Mouse (Mus musculus): Measurements from ENCODE around the gene Ripor3.

DNA sequence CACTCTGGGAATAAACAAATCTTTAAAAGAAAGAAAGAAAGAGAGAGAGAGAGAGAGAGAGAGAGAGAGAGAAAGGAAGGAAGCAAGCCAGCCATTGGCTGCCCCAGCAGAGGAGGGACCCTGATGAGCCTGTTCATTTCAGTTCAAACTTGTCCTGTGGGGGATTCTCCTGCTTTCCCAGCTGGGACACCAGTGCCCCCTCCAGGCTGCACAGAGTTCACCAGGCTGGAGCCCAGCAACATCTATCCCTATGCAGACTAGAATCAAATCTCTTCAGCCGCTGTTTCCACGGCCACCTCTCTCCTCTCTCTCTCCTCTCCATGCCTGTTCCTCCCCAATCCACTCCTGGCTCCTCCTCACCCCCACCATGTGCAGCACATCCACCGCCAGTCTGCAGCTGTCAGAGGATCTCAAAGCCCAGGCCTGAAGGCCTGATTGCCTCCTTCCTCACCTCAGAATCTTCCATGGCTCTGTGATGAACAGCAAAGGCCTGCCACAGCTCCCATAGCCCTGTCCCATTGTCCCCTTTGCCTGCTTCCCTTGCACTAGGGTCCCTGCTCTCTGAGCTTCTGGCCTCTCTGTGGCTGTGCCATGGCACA is 11.2 kb downstream of the Ripor3 start:
- no peak for TF ChIP-seq CTCF (IDR thresholded peaks at IDR 0.05; ENCODE audit: extremely low read depth, insufficient read length, insufficient replicate concordance, low read depth, low read length)
- TF ChIP-seq POLR2A (IDR thresholded peaks at IDR 0.05; ENCODE audit: low read depth, low read length): no peak
